8 mouse cellular contexts compared by ENCODE assay signal in genomic region chr7:127448521-127449300, GRCm38 (mm10). TPM values are rescaled to one million over a fixed set of nuclear protein-coding genes. Genes with fewer than 3 reads are reported as not detected.
DNase-seq lines count a peak whose midpoint lies in the region; ATAC-seq lines count a peak whose summit lies in the region.

TSS of gene Zfp689 (minus strand) at chr7:127449158.

- H3K4me1 ChIP-seq in intestine, embryonic 14.5 days (replicated peaks; ENCODE audit: control insufficient read depth, insufficient read depth, low read length): peaks cover 24% of the 10 kb centered on the region

- intact Hi-C loops in left cerebral cortex, postnatal 14 days (cut with DNase I): no loop called here

- peaks cover 38% of the 10 kb centered on the region for H3K36me3 ChIP-seq in intestine, embryonic 14.5 days (ENCODE audit: control insufficient read depth, insufficient read depth, low read length)

- ATAC-seq in intestine, embryonic 14.5 days (replicated peaks; ENCODE audit: low FRiP score, low TSS enrichment, low read depth): peak; percentile 93

- H3K4me3 ChIP-seq in intestine, embryonic 14.5 days (ENCODE audit: low read depth, low read length): peak within 1 kb of the TSS; percentile 72

- H3K4me2 ChIP-seq in intestine, embryonic 14.5 days (ENCODE audit: low read length): peak within 1 kb of the TSS; percentile 94

- no peaks in the 10 kb centered on the region for H3K27me3 ChIP-seq in intestine, embryonic 14.5 days (replicated peaks; ENCODE audit: control insufficient read depth, insufficient read depth, low read length)

- H3K9ac ChIP-seq in intestine, embryonic 14.5 days (ENCODE audit: low read length): peak within 1 kb of the TSS; percentile 83

- H3K27ac ChIP-seq in intestine, embryonic 14.5 days (ENCODE audit: low read depth): peak within 1 kb of the TSS; percentile 95

- peak; percentile 82 to 86 for DNase-seq in adrenal gland, adult 18-20 months (ENCODE audit: low spot score in 2 of 2)
- DNase-seq in embryo, embryonic 11 days: peak; percentile 95
- DNase-seq in gastrocnemius, postnatal 25 days: peak; percentile 89
- DNase-seq in intestine, embryonic 14.5 days (ENCODE audit: low spot score): peak; percentile 94
- DNase-seq in left cerebral cortex, postnatal 14 days (ENCODE audit: low spot score in 2 of 2): peak; percentile 97 to 98
- DNase-seq in mesoderm, embryonic 11.5 days (ENCODE audit: low read depth, low spot score): peak; percentile 96
- peak; percentile 89 to 93 for DNase-seq in right cerebral cortex, postnatal 36 days (ENCODE audit: low spot score in 2 of 2)
- peak; percentile 97 for DNase-seq in yolk sac, embryonic 10.5 days (ENCODE audit: low spot score)

- no peaks in the 10 kb centered on the region for H3K9me3 ChIP-seq in intestine, embryonic 14.5 days (ENCODE audit: control insufficient read depth, low read length)

- under 1% methylated on average over 54 of the region's 54 CpGs for WGBS in intestine, embryonic 14.5 days

RNA-seq across cellular contexts. Expression of gene Zfp689, which starts in this region (rescaled TPM):
- 1 to 10 TPM; 3.9 to 4.1 TPM for total RNA-seq in adrenal gland, adult 18-20 months (2021)
- 1 to 10 TPM in 1 of 2 experiments, under 1 TPM in 1; 0.67 to 1.0 TPM for total RNA-seq in gastrocnemius, postnatal 25 days (2021)
- 6.7 and 7.6 TPM in 2 replicates for polyA plus RNA-seq in intestine, embryonic 14.5 days (2014; fragmentation: Nextera tagmentation; extraction: Ambion mirVana)
- 1 to 10 TPM; 5.4 to 7.9 TPM for total RNA-seq in left cerebral cortex, postnatal 14 days (2021)

Comparison
In these comparisons a context has a peak if more than half of its experiments do, and no peak if none do; other contexts are left out.
1. Peak in every context shown above with its lines: DNase-seq, ATAC-seq, H3K4me3 ChIP-seq and H3K27ac ChIP-seq.